Mouse (Mus musculus): ENCODE measurements around the gene Fbxo36. TPM values are rescaled to one million over a fixed set of nuclear protein-coding genes. Genes with fewer than 3 reads are reported as not detected.

The Fbxo36 gene
- total RNA-seq (2023), result under 1 TPM; 0.46 to 0.68 TPM

DNA sequence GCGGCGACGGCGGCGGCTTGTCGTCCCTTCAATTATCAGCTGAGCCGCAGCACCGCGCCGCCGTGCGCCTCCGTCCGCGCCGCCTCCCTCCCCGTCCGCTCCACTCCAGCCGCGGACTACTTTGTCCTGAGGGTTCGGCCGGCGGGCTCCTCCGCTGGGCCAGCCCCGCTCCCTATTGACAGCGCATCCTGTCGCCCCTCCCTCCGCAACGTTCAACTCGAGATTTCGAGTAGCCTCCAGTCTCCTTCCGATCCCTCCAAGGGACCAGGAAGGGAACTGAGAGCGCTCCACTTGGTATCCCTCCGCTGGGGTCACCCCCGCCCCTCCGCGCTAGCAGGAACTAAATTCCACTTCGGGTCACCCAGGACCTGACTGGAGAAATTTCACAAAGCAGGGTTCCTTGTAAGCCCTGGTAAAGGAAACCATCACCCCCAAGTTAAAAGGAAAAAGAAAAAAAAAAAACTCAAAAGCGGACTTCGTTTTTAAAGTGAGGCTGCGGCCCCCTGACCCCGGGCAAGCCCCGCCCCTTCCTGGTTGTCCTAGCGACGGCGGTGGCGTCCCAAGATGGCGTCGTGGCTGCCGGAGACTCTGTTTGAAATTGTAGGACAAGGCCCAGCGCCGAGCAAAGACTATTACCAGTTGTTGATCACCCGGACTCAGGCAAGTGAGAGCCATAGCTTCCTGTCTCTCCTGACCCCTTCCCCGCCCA lies at the start of gene Fbxo36:
Fbxo36 (plus strand) TSS at position 533 of the 709 bp plus-strand sequence.

GRCm38 (mm10) chr1:84840018-84840664 lies 500 bp downstream of the Fbxo36 start, which contains the start of gene Trip12:
Gene Trip12 (minus strand): TSS chr1:84840516.

DNA sequence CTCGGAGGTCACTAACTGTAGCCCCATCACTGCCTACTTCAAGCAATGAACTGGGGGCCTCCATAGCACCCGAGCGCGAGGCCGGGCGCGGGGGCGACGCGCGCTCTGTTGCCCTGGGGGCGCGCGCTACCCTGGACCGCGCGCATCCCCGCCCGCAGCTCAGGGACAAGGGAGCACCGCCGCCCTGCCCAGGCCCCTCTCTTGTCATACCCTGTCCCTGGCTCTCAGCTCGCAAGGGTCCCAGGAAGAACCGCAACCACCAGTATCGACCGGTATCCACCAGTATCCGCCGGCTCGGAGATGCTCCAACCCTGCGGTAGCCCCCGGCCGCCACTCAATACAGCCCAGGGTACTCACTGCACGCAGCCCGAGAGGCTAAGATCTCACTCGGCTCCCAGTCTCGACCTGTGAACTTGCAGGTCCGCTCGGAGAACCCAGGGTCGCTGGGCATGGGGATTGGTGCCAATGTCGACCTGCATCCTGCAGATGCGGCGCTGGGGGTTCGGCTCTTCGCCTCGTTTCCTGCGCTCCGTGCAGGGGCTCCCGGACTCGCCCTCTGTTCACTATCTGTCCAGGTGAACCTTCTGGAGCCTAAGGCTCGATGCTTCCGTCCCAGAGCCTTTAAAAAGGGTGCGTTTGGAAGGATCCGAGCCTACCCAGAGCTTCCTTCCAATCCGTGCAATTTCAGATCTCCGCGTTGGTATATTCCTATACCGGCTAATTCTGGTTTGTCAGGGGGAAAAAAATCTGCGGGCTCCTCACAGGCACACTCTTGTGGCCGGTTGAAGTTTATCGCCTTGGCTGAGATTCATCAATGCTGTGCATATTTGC lies 95.1 kb downstream of the Fbxo36 start, which contains the start of gene Slc16a14:
Slc16a14 (minus strand) TSS at position 632 of the 831 bp plus-strand sequence.

Other genes with a start within 250 kb of the Fbxo36 start
- not detected for gene Dner, start 143.6 kb upstream of the Fbxo36 start, total RNA-seq (2023)
- 100 to 1,000 TPM; 331 to 340 TPM for gene Trip12, start 675 bp downstream of the Fbxo36 start, total RNA-seq (2023)
- not detected for gene Slc16a14, start 95.3 kb downstream of the Fbxo36 start, total RNA-seq (2023)